Mouse (Mus musculus): ENCODE results near the gene Tubb4a. TPM values are rescaled to one million over a fixed set of nuclear protein-coding genes. Genes with fewer than 3 reads are reported as not detected.
A peak's percentile ranks its signal among the peaks of the same experiment; 100 is the strongest.
"Not testable (repeated sequence)": the region's sequence is repeated elsewhere in the genome, so short reads cannot be mapped to it uniquely, and the experiment has no call there.

Tubb4a gene
- polyA plus RNA-seq, 1 experiment from 2014 or later: 0.55 TPM

GRCm38 (mm10) chr17:57051679-57052078 is 35.9 kb downstream of the Tubb4a start:
- H3K27ac ChIP-seq; DNase-seq; H3K9ac ChIP-seq; ATAC-seq (ENCODE audit: low read depth); H3K4me2 ChIP-seq; H3K9me3 ChIP-seq (replicated peaks); H3K4me1 ChIP-seq (replicated peaks); H3K27me3 ChIP-seq; H3K4me3 ChIP-seq (replicated peaks): not testable (repeated sequence)
- 48% methylated on average over 4 of the region's 4 CpGs for WGBS (ENCODE audit: insufficient replicate concordance)
- H3K36me3 ChIP-seq: peaks cover 15% of the 10 kb centered on the region; the same call in 1 of the 2 replicates

- no peaks in the 10 kb centered on the region for H3K27me3 ChIP-seq
- DNase-seq: no peak
- no peak overlapping the region for H3K27ac ChIP-seq
- H3K9ac ChIP-seq: no peak overlapping the region
- H3K4me2 ChIP-seq: no peak overlapping the region
- H3K4me3 ChIP-seq (replicated peaks): no peak overlapping the region
- no peak for ATAC-seq (ENCODE audit: low read depth)
- no peaks in the 10 kb centered on the region for H3K9me3 ChIP-seq (replicated peaks)
- WGBS (ENCODE audit: insufficient replicate concordance): 68% methylated on average over 3 of the region's 3 CpGs
- H3K36me3 ChIP-seq: peaks cover 10% of the 10 kb centered on the region; the same call in 1 of the 2 replicates
- H3K4me1 ChIP-seq (replicated peaks): no peaks in the 10 kb centered on the region
Observed at GRCm38 (mm10) chr17:57048816-57049215, 38.8 kb downstream of the Tubb4a start.

GRCm38 (mm10) chr17:57047406-57047805 is 40.2 kb downstream of the Tubb4a start:
- no peaks in the 10 kb centered on the region for H3K4me1 ChIP-seq (replicated peaks)
- ATAC-seq (ENCODE audit: low read depth): peak; percentile 56
- H3K4me3 ChIP-seq (replicated peaks): no peak overlapping the region
- WGBS (ENCODE audit: insufficient replicate concordance): 43% methylated on average over 5 of the region's 5 CpGs
- H3K27ac ChIP-seq: no peak overlapping the region
- no peaks in the 10 kb centered on the region for H3K27me3 ChIP-seq
- peaks cover 4% of the 10 kb centered on the region; the same call in 1 of the 2 replicates for H3K36me3 ChIP-seq
- H3K9me3 ChIP-seq (replicated peaks): no peaks in the 10 kb centered on the region
- no peak overlapping the region for H3K4me2 ChIP-seq
- no peak overlapping the region for H3K9ac ChIP-seq
- no peak for DNase-seq

GRCm38 (mm10) chr17:57041554-57041953 is 46.0 kb downstream of the Tubb4a start, which contains the start of gene Slc25a41:
Gene Slc25a41, minus strand, starts transcription at chr17:57041654.
- H3K9ac ChIP-seq: no peak within 1 kb of the TSS
- 56% methylated on average over 8 of the region's 8 CpGs for WGBS (ENCODE audit: insufficient replicate concordance)
- H3K4me3 ChIP-seq (replicated peaks): no peak within 1 kb of the TSS

GRCm38 (mm10) chr17:57038978-57039377 is 48.6 kb downstream of the Tubb4a start:
- 24% methylated on average over 8 of the region's 8 CpGs for WGBS (ENCODE audit: insufficient replicate concordance)
- H3K9ac ChIP-seq: no peak overlapping the region
- H3K36me3 ChIP-seq: no peaks in the 10 kb centered on the region
- peaks cover 23% of the 10 kb centered on the region for H3K27me3 ChIP-seq
- no peak overlapping the region for H3K4me2 ChIP-seq
- no peak overlapping the region for H3K27ac ChIP-seq
- no peak overlapping the region for H3K4me3 ChIP-seq (replicated peaks)
- 0 out of 2 replicates have a peak, but pooled peaks cover 4% of the 10 kb centered on the region for H3K4me1 ChIP-seq (replicated peaks)
- DNase-seq (no peak), ATAC-seq (ENCODE audit: low read depth) (no peak)
- no peaks in the 10 kb centered on the region for H3K9me3 ChIP-seq (replicated peaks)

More at GRCm38 (mm10) chr17:57041554-57041953, 46.0 kb downstream of the Tubb4a start, which contains the start of gene Slc25a41:
- peaks cover 20% of the 10 kb centered on the region for H3K27me3 ChIP-seq
- no peak for ATAC-seq (ENCODE audit: low read depth)
- no peaks in the 10 kb centered on the region for H3K36me3 ChIP-seq
- no peak within 1 kb of the TSS for H3K4me2 ChIP-seq
- H3K27ac ChIP-seq: no peak within 1 kb of the TSS
- H3K4me1 ChIP-seq (replicated peaks): 0 out of 2 replicates have a peak, but pooled peaks cover 4% of the 10 kb centered on the region
- DNase-seq: no peak
- no peaks in the 10 kb centered on the region for H3K9me3 ChIP-seq (replicated peaks)

GRCm38 (mm10) chr17:57032854-57033253 is 54.7 kb downstream of the Tubb4a start:
- Histone ChIP-seq H3K27me3 (peaks cover 4% of the 10 kb centered on the region; the same call in 1 of the 2 replicates), H3K36me3 (peaks cover 14% of the 10 kb centered on the region), H3K4me3 (replicated peaks) (peak overlapping the region; percentile 65), H3K4me2 (peak overlapping the region; percentile 94), H3K9ac (peak overlapping the region; percentile 82), H3K9me3 (replicated peaks) (no peaks in the 10 kb centered on the region), H3K27ac (peak overlapping the region; percentile 89; the same call in 1 of the 2 replicates), H3K4me1 (replicated peaks) (peaks cover 36% of the 10 kb centered on the region)
- no peak for DNase-seq
- ATAC-seq (ENCODE audit: low read depth): no peak
- 70% methylated on average over 4 of the region's 4 CpGs for WGBS (ENCODE audit: insufficient replicate concordance)

- Histone ChIP-seq H3K27me3 (peaks cover 4% of the 10 kb centered on the region; the same call in 1 of the 2 replicates), H3K4me2 (peak overlapping the region; percentile 94), H3K36me3 (peaks cover 24% of the 10 kb centered on the region), H3K27ac (peak overlapping the region; percentile 89), H3K9ac (peak overlapping the region; percentile 82), H3K4me3 (replicated peaks) (peak overlapping the region; percentile 99), H3K9me3 (replicated peaks) (no peaks in the 10 kb centered on the region), H3K4me1 (replicated peaks) (peaks cover 46% of the 10 kb centered on the region)
- DNase-seq (peak; percentile 100), ATAC-seq (ENCODE audit: low read depth) (peak; percentile 93)
- under 1% methylated on average over 38 of the region's 38 CpGs for WGBS (ENCODE audit: insufficient replicate concordance)
Observed at GRCm38 (mm10) chr17:57031661-57032420, 55.7 kb downstream of the Tubb4a start.

GRCm38 (mm10) chr17:57030931-57031660 is 56.5 kb downstream of the Tubb4a start, which contains the start of gene Khsrp:
Gene Khsrp, minus strand, starts transcription at chr17:57031522.
- peak; percentile 26 for DNase-seq
- Histone ChIP-seq H3K9me3 (replicated peaks) (no peaks in the 10 kb centered on the region), H3K4me3 (replicated peaks) (peak within 1 kb of the TSS; percentile 99), H3K4me2 (peak within 1 kb of the TSS; percentile 97), H3K27ac (peak within 1 kb of the TSS; percentile 95), H3K36me3 (peaks cover 32% of the 10 kb centered on the region), H3K27me3 (peaks cover 4% of the 10 kb centered on the region; the same call in 1 of the 2 replicates), H3K9ac (peak within 1 kb of the TSS; percentile 99), H3K4me1 (replicated peaks) (peaks cover 54% of the 10 kb centered on the region)
- ATAC-seq (ENCODE audit: low read depth): no peak
- under 1% methylated on average over 78 of the region's 99 CpGs for WGBS (ENCODE audit: insufficient replicate concordance)

Other genes starting within 250 kb of the Tubb4a start
- not detected in 2 replicates for gene Acsbg2, start 213.3 kb downstream of the Tubb4a start, polyA plus RNA-seq (2015; fragmentation: Nextera tagmentation; extraction: Ambion mirVana)
- gene 1700061G19Rik, start 212.3 kb downstream of the Tubb4a start, polyA plus RNA-seq (2015; fragmentation: Nextera tagmentation; extraction: Ambion mirVana): 0.03 and 0.08 TPM in 2 replicates
- 11.0 and 12.1 TPM in 2 replicates for gene Mllt1, start 152.4 kb downstream of the Tubb4a start, polyA plus RNA-seq (2015; fragmentation: Nextera tagmentation; extraction: Ambion mirVana)
- gene Acer1, start 105.7 kb downstream of the Tubb4a start, polyA plus RNA-seq (2015; fragmentation: Nextera tagmentation; extraction: Ambion mirVana): not detected in 2 replicates
- 88.2 and 100.0 TPM in 2 replicates for gene Clpp, start 97.5 kb downstream of the Tubb4a start, polyA plus RNA-seq (2015; fragmentation: Nextera tagmentation; extraction: Ambion mirVana)
- gene Alkbh7, start 90.4 kb downstream of the Tubb4a start, polyA plus RNA-seq (2015; fragmentation: Nextera tagmentation; extraction: Ambion mirVana): 19.7 and 20.9 TPM in 2 replicates
- 0.23 TPM in 1 of 2 replicates, not detected in the other for gene Pspn, start 87.8 kb downstream of the Tubb4a start, polyA plus RNA-seq (2015; fragmentation: Nextera tagmentation; extraction: Ambion mirVana)
- gene Gtf2f1, start 76.5 kb downstream of the Tubb4a start, polyA plus RNA-seq (2015; fragmentation: Nextera tagmentation; extraction: Ambion mirVana): 64.4 and 73.9 TPM in 2 replicates
- gene Gm17949, start 76.3 kb downstream of the Tubb4a start, polyA plus RNA-seq (2015; fragmentation: Nextera tagmentation; extraction: Ambion mirVana): 0.20 and 0.21 TPM in 2 replicates
- gene Khsrp, start 56.3 kb downstream of the Tubb4a start, polyA plus RNA-seq (2015; fragmentation: Nextera tagmentation; extraction: Ambion mirVana): 26.2 and 27.8 TPM in 2 replicates
- gene Slc25a41, start 46.1 kb downstream of the Tubb4a start, polyA plus RNA-seq (2015; fragmentation: Nextera tagmentation; extraction: Ambion mirVana): not detected in 2 replicates
- gene Crb3, start 28.7 kb downstream of the Tubb4a start, polyA plus RNA-seq (2015; fragmentation: Nextera tagmentation; extraction: Ambion mirVana): 2.9 and 3.1 TPM in 2 replicates
- 2.4 and 2.9 TPM in 2 replicates for gene Slc25a23, start 27.9 kb downstream of the Tubb4a start, polyA plus RNA-seq (2015; fragmentation: Nextera tagmentation; extraction: Ambion mirVana)
- 0.97 and 1.6 TPM in 2 replicates for gene Dennd1c, start 9.3 kb downstream of the Tubb4a start, polyA plus RNA-seq (2015; fragmentation: Nextera tagmentation; extraction: Ambion mirVana)
- 1.0 and 1.1 TPM in 2 replicates for gene Tnfsf9, start 17.5 kb upstream of the Tubb4a start, polyA plus RNA-seq (2015; fragmentation: Nextera tagmentation; extraction: Ambion mirVana)
- not detected in 2 replicates for gene Cd70, start 62.0 kb upstream of the Tubb4a start, polyA plus RNA-seq (2015; fragmentation: Nextera tagmentation; extraction: Ambion mirVana)
- 1.4 and 1.8 TPM in 2 replicates for gene Tnfsf14, start 106.4 kb upstream of the Tubb4a start, polyA plus RNA-seq (2015; fragmentation: Nextera tagmentation; extraction: Ambion mirVana)
- 98.2 and 119 TPM in 2 replicates for gene C3, start 140.4 kb upstream of the Tubb4a start, polyA plus RNA-seq (2015; fragmentation: Nextera tagmentation; extraction: Ambion mirVana)
- 13.7 and 15.2 TPM in 2 replicates for gene Gpr108, start 160.7 kb upstream of the Tubb4a start, polyA plus RNA-seq (2015; fragmentation: Nextera tagmentation; extraction: Ambion mirVana)
- 10.4 and 11.9 TPM in 2 replicates for gene Trip10, start 161.7 kb upstream of the Tubb4a start, polyA plus RNA-seq (2015; fragmentation: Nextera tagmentation; extraction: Ambion mirVana)
- 11.6 and 12.5 TPM in 2 replicates for gene Vav1, start 191.3 kb upstream of the Tubb4a start, polyA plus RNA-seq (2015; fragmentation: Nextera tagmentation; extraction: Ambion mirVana)

Data from liver, embryonic 13.5 days (tissue).